Mouse (Mus musculus) MEL (cell line): ENCODE measurements at regions not wholly inside any gene's neighbourhood (a gene's known extent, or its start where the extent isn't known, plus 50 kb on each side); places are given as distances from the start of the nearest gene placed in this dataset.

ENCODE experiments used
- DNase-seq: peaks from one replicate; pipeline ENCODE4 v3.0.0; 2011; ENCODE audit warnings: low read depth, low spot score
- H3K27ac ChIP-seq: 2 replicates; pipeline ENCODE4 v1.5.1; 2012; ENCODE audit warnings: low read depth, mild to moderate bottlenecking, control low read depth, low read length, moderate library complexity; ENCODE audit not compliant: control insufficient read depth
- H3K27me3 ChIP-seq, 2 experiments: fragments of 150-350 bp in 1 of 2; sonication (generic) in 1 of 2; 2 replicates each; pipeline ENCODE4 v1.6.1; 2012; ENCODE audit warnings: low read length in 2 of 2, mild to moderate bottlenecking in 2 of 2, improper control_type of control experiment in 1 of 2, moderate library complexity in 1 of 2; ENCODE audit not compliant: insufficient read depth in 2 of 2, control insufficient read depth in 1 of 2
- H3K36me3 ChIP-seq, 2 experiments: 2 replicates each; pipeline ENCODE4 v1.6.1; 2012 to 2014; ENCODE audit warnings: low read length in 2 of 2, improper control_type of control experiment in 1 of 2, inconsistent platforms in 1 of 2, mild to moderate bottlenecking in 1 of 2; ENCODE audit not compliant: insufficient read depth in 2 of 2, control insufficient read depth in 1 of 2
- H3K4me1 ChIP-seq, 2 experiments: fragments of 150-350 bp in 1 of 2; sonication (generic) in 1 of 2; 2 replicates each; pipeline ENCODE4 v1.6.1; 2012; ENCODE audit warnings: low read length in 2 of 2, improper control_type of control experiment in 1 of 2, mild to moderate bottlenecking in 1 of 2; ENCODE audit not compliant: insufficient read depth in 2 of 2, control insufficient read depth in 1 of 2
- H3K4me3 ChIP-seq, 2 experiments: fragments of 150-350 bp in 1 of 2; sonication (generic) in 1 of 2; 2 replicates each; pipeline ENCODE4 v1.5.1; 2012; ENCODE audit warnings: low read depth in 2 of 2, low read length in 2 of 2, mild to moderate bottlenecking in 2 of 2, moderate library complexity in 2 of 2, control low read depth in 1 of 2, improper control_type of control experiment in 1 of 2; ENCODE audit not compliant: control insufficient read depth in 1 of 2, insufficient read depth in 1 of 2
- H3K79me2 ChIP-seq: 2 replicates; pipeline ENCODE4 v1.6.1; 2012; ENCODE audit warnings: mild to moderate bottlenecking, low read length, moderate library complexity; ENCODE audit not compliant: control insufficient read depth, poor library complexity, insufficient read depth
- H3K9ac ChIP-seq: 2 replicates; pipeline ENCODE4 v1.6.1; 2012; ENCODE audit warnings: low read depth, mild to moderate bottlenecking, control low read depth, low read length, moderate library complexity; ENCODE audit not compliant: control insufficient read depth, poor library complexity, severe bottlenecking
- H3K9me3 ChIP-seq: fragments of 150-350 bp; sonication (generic); replicated peaks from 2 replicates; pipeline ENCODE4 v1.6.1; 2012; ENCODE audit warnings: mild to moderate bottlenecking, low read length, improper control_type of control experiment, moderate library complexity; ENCODE audit not compliant: insufficient read depth
- CHD1 ChIP-seq: IDR thresholded peaks from 2 replicates; pipeline ENCODE4 v1.6.1; 2012; ENCODE audit warnings: low read depth, mild to moderate bottlenecking, inconsistent platforms, low read length, improper control_type of control experiment
- CTCF ChIP-seq, 3 experiments: IDR thresholded peaks in 2 of 3; conservative IDR thresholded peaks in 1 of 3; 2 replicates each; pipeline ENCODE4 v1.5.1; 2011 to 2012; ENCODE audit warnings: low read length in 3 of 3, low read depth in 2 of 3, mild to moderate bottlenecking in 2 of 3, improper control_type of control experiment in 1 of 3, inconsistent platforms in 1 of 3, mixed read lengths in 1 of 3, moderate library complexity in 1 of 3; ENCODE audit not compliant: control insufficient read depth in 1 of 3, insufficient read depth in 1 of 3, poor library complexity in 1 of 3, severe bottlenecking in 1 of 3
- ELF1 ChIP-seq: IDR thresholded peaks from 2 replicates; pipeline ENCODE4 v1.6.1; 2014; ENCODE audit warnings: low read depth, mild to moderate bottlenecking, inconsistent platforms, low read length, improper control_type of control experiment, moderate library complexity
- ETS1 ChIP-seq: IDR thresholded peaks from 2 replicates; pipeline ENCODE4 v1.6.1; 2012; ENCODE audit warnings: low read depth, mild to moderate bottlenecking, inconsistent platforms, low read length, improper control_type of control experiment, moderate library complexity
- GABPA ChIP-seq: IDR thresholded peaks from 2 replicates; pipeline ENCODE4 v1.6.1; 2012; ENCODE audit warnings: low read depth, mild to moderate bottlenecking, inconsistent platforms, low read length, improper control_type of control experiment, moderate library complexity
- GATA1 ChIP-seq: IDR thresholded peaks from 2 replicates; pipeline ENCODE4 v1.6.1; 2011; ENCODE audit warnings: low read depth, low read length, improper control_type of control experiment
- HCFC1 ChIP-seq: IDR thresholded peaks from 2 replicates; pipeline ENCODE4 v1.6.1; 2012; ENCODE audit warnings: low read depth, mild to moderate bottlenecking, inconsistent platforms, low read length, improper control_type of control experiment, moderate library complexity
- JUND ChIP-seq: IDR thresholded peaks from 2 replicates; pipeline ENCODE4 v1.6.1; 2011; ENCODE audit warnings: low read depth, mild to moderate bottlenecking, improper control_type of control experiment, low read length
- KAT2A ChIP-seq: conservative IDR thresholded peaks from 2 replicates; pipeline ENCODE4 v1.6.1; 2012; ENCODE audit warnings: low read depth, low read length, improper control_type of control experiment, inconsistent platforms
- MAFK ChIP-seq: IDR thresholded peaks from 2 replicates; pipeline ENCODE4 v1.6.1; 2011; ENCODE audit warnings: low read depth, mild to moderate bottlenecking, low read length, improper control_type of control experiment, borderline replicate concordance
- MAX ChIP-seq: IDR thresholded peaks from 2 replicates; pipeline ENCODE4 v1.6.1; 2011; ENCODE audit warnings: low read length, improper control_type of control experiment
- MAZ ChIP-seq: IDR thresholded peaks from 2 replicates; pipeline ENCODE4 v1.6.1; 2012; ENCODE audit warnings: low read depth, mild to moderate bottlenecking, inconsistent platforms, low read length, improper control_type of control experiment
- MXI1 ChIP-seq: IDR thresholded peaks from 2 replicates; pipeline ENCODE4 v1.6.1; 2011; ENCODE audit warnings: mild to moderate bottlenecking, low read depth, low read length, improper control_type of control experiment
- MYB ChIP-seq: IDR thresholded peaks from 2 replicates; pipeline ENCODE4 v1.6.1; 2011; ENCODE audit warnings: mild to moderate bottlenecking, low read depth, low read length, improper control_type of control experiment
- NELFE ChIP-seq: IDR thresholded peaks from 2 replicates; pipeline ENCODE4 v1.6.1; 2011; ENCODE audit warnings: low read depth, low read length, improper control_type of control experiment
- NRF1 ChIP-seq: IDR thresholded peaks from 2 replicates; pipeline ENCODE4 v1.6.1; 2014; ENCODE audit warnings: low read depth, mild to moderate bottlenecking, inconsistent platforms, low read length, improper control_type of control experiment, moderate library complexity; ENCODE audit not compliant: poor library complexity, insufficient read depth, severe bottlenecking
- POLR2A ChIP-seq, 2 experiments: IDR thresholded peaks; 2 replicates each; pipeline ENCODE4 v1.6.1; 2011 to 2012; ENCODE audit warnings: low read length in 2 of 2, mild to moderate bottlenecking in 2 of 2, control low read depth in 1 of 2, improper control_type of control experiment in 1 of 2, low read depth in 1 of 2, moderate library complexity in 1 of 2; ENCODE audit not compliant: control insufficient read depth in 1 of 2, insufficient read depth in 1 of 2, poor library complexity in 1 of 2
- POLR2AphosphoS5 ChIP-seq: IDR thresholded peaks from 2 replicates; pipeline ENCODE4 v1.6.1; 2012; ENCODE audit warnings: low read depth, borderline replicate concordance, mild to moderate bottlenecking, inconsistent platforms, low read length, moderate library complexity, mixed read lengths
- RAD21 ChIP-seq: IDR thresholded peaks from 2 replicates; pipeline ENCODE4 v1.6.1; 2011; ENCODE audit warnings: mild to moderate bottlenecking, low read depth, low read length, improper control_type of control experiment
- RCOR1 ChIP-seq: IDR thresholded peaks from 2 replicates; pipeline ENCODE4 v1.6.1; 2012; ENCODE audit warnings: low read depth, mild to moderate bottlenecking, inconsistent platforms, low read length, improper control_type of control experiment
- TAL1 ChIP-seq: IDR thresholded peaks from 2 replicates; pipeline ENCODE4 v1.6.1; 2012; ENCODE audit warnings: mild to moderate bottlenecking, inconsistent platforms, low read length, moderate library complexity, mixed read lengths
- TBP ChIP-seq: IDR thresholded peaks from 2 replicates; pipeline ENCODE4 v1.8.0; 2011; ENCODE audit warnings: low read depth, low read length, improper control_type of control experiment
- TCF12 ChIP-seq: IDR thresholded peaks from 2 replicates; pipeline ENCODE4 v1.6.1; 2014; ENCODE audit warnings: low read depth, mild to moderate bottlenecking, inconsistent platforms, low read length, improper control_type of control experiment, moderate library complexity
- USF2 ChIP-seq, 2 experiments: IDR thresholded peaks; 2 replicates each; pipeline ENCODE4 v1.6.1; 2011 to 2012; ENCODE audit warnings: improper control_type of control experiment in 2 of 2, low read length in 2 of 2, borderline replicate concordance in 1 of 2, inconsistent platforms in 1 of 2, low read depth in 1 of 2, mild to moderate bottlenecking in 1 of 2; ENCODE audit not compliant: insufficient read depth in 1 of 2
- ZKSCAN1 ChIP-seq: IDR thresholded peaks from 2 replicates; pipeline ENCODE4 v1.6.1; 2012; ENCODE audit warnings: low read depth, mild to moderate bottlenecking, inconsistent platforms, low read length, improper control_type of control experiment, moderate library complexity
- ZMIZ1 ChIP-seq: IDR thresholded peaks from 2 replicates; pipeline ENCODE4 v1.6.1; 2012; ENCODE audit warnings: low read depth, mild to moderate bottlenecking, inconsistent platforms, low read length, improper control_type of control experiment, moderate library complexity

GRCm38 (mm10) chr15:85676156-85676555, 58.6 kb upstream of the Ppara start:
- TF ChIP-seq ETS1 (no peak), USF2 (IDR thresholded peaks at IDR 0.05; ENCODE audit: borderline replicate concordance in 1 of 2, insufficient read depth in 1 of 2, low read depth in 1 of 2, low read length in 2 of 2) (no peak), RCOR1 (no peak), MAZ (no peak), JUND (no peak), GABPA (no peak), RAD21 (no peak), TAL1 (no peak), TCF12 (no peak), ZKSCAN1 (no peak), TBP (no peak), POLR2A (IDR thresholded peaks at IDR 0.05; ENCODE audit: control insufficient read depth in 1 of 2, insufficient read depth in 1 of 2, low read depth in 1 of 2, low read length in 2 of 2, poor library complexity in 1 of 2) (no peak), MXI1 (no peak), MAX (no peak), POLR2AphosphoS5 (no peak), NELFE (no peak), ELF1 (no peak), GATA1 (no peak), HCFC1 (no peak)
- no peaks in the 10 kb centered on the region for H3K9me3 ChIP-seq
- peaks cover 12 to 13% of the 10 kb centered on the region in 2 experiments for H3K36me3 ChIP-seq
- H3K9ac ChIP-seq = no peak overlapping the region
- no peak overlapping the region for H3K4me3 ChIP-seq
- H3K4me1 ChIP-seq = peaks cover 2 to 9% of the 10 kb centered on the region in 2 experiments; a peak in 3 of 4 replicates
- no peak overlapping the region for H3K27ac ChIP-seq
- H3K79me2 ChIP-seq = peaks cover 93% of the 10 kb centered on the region
- H3K27me3 ChIP-seq = no peaks in the 10 kb centered on the region; a peak in 1 of 4 replicates
- no peak for DNase-seq

GRCm38 (mm10) chr15:85676871-85677270, 57.9 kb upstream of the Ppara start:
- TF ChIP-seq HCFC1 (no peak), ELF1 (no peak), MYB (no peak), MAZ (no peak), CTCF (IDR thresholded peaks at IDR 0.05 in 2 of 3, conservative IDR thresholded peaks at IDR 0.05 in 1 of 3; ENCODE audit: control insufficient read depth in 1 of 3, insufficient read depth in 1 of 3, low read depth in 2 of 3, low read length in 3 of 3, poor library complexity in 1 of 3, severe bottlenecking in 1 of 3) (no peak), CHD1 (no peak), KAT2A (no peak), ZKSCAN1 (no peak), TCF12 (no peak), MAFK (no peak), MAX (no peak), ZMIZ1 (no peak), POLR2A (IDR thresholded peaks at IDR 0.05; ENCODE audit: control insufficient read depth in 1 of 2, insufficient read depth in 1 of 2, low read depth in 1 of 2, low read length in 2 of 2, poor library complexity in 1 of 2) (no peak), POLR2AphosphoS5 (no peak), NELFE (no peak), NRF1 (no peak), USF2 (IDR thresholded peaks at IDR 0.05; ENCODE audit: borderline replicate concordance in 1 of 2, insufficient read depth in 1 of 2, low read depth in 1 of 2, low read length in 2 of 2) (no peak), RAD21 (no peak)
- Histone ChIP-seq H3K4me1 (peaks cover 2 to 9% of the 10 kb centered on the region in 2 experiments; a peak in 3 of 4 replicates), H3K9me3 (no peaks in the 10 kb centered on the region), H3K27me3 (no peaks in the 10 kb centered on the region), H3K79me2 (peaks cover 88% of the 10 kb centered on the region), H3K4me3 (no peak overlapping the region), H3K27ac (no peak overlapping the region), H3K9ac (no peak overlapping the region), H3K36me3 (peaks cover 13 to 14% of the 10 kb centered on the region in 2 experiments)
- DNase-seq = no peak
